Mouse (Mus musculus) kidney, postnatal 0 days (tissue): ENCODE results near the gene Mapk10. TPM values are rescaled to one million over a fixed set of nuclear protein-coding genes. Genes with fewer than 3 reads are reported as not detected.

ENCODE experiments used
- ATAC-seq: fragments of 200-750 bp; cut with Nextera tagmentation; replicated peaks from 2 replicates; pipeline ENCODE4 v1.8.0; 2017; ENCODE audit warnings: low read depth, moderate number of reproducible peaks, moderate TSS enrichment, moderate library complexity; ENCODE audit not compliant: low FRiP score
- DNase-seq: peaks from one replicate; pipeline ENCODE4 v3.0.0-alpha.2; 2016; ENCODE audit warnings: low spot score
- H3K27ac ChIP-seq: fragments of 300-500 bp; sonication (generic); 2 replicates; pipeline ENCODE4 v1.5.1; 2014; ENCODE audit warnings: mild to moderate bottlenecking
- H3K27me3 ChIP-seq: fragments of 300-500 bp; sonication (generic); 2 replicates; pipeline ENCODE4 v1.6.1; 2014; ENCODE audit warnings: low read length, mixed read lengths; ENCODE audit not compliant: insufficient read depth
- H3K36me3 ChIP-seq: fragments of 300-500 bp; sonication (generic); 2 replicates; pipeline ENCODE4 v1.6.1; 2014; ENCODE audit warnings: low read length, mixed read lengths; ENCODE audit not compliant: insufficient read depth
- H3K4me1 ChIP-seq: fragments of 300-500 bp; sonication (generic); replicated peaks from 2 replicates; pipeline ENCODE4 v1.6.1; 2014; ENCODE audit warnings: antibody characterized with exemption, low read length, mixed read lengths; ENCODE audit not compliant: insufficient read depth
- H3K4me2 ChIP-seq: fragments of 300-500 bp; sonication (generic); 2 replicates; pipeline ENCODE4 v1.6.1; 2014; ENCODE audit warnings: mild to moderate bottlenecking, low read length, moderate library complexity, mixed read lengths
- H3K4me3 ChIP-seq: fragments of 300-500 bp; sonication (generic); replicated peaks from 2 replicates; pipeline ENCODE4 v1.5.1; 2014; ENCODE audit warnings: low read depth, low read length
- H3K9ac ChIP-seq: fragments of 300-500 bp; sonication (generic); 2 replicates; pipeline ENCODE4 v1.6.1; 2014; ENCODE audit warnings: low read depth, low read length
- H3K9me3 ChIP-seq: fragments of 300-500 bp; sonication (generic); replicated peaks from 2 replicates; pipeline ENCODE4 v1.6.1; 2016; ENCODE audit warnings: low read length, inconsistent platforms, mixed read lengths
- CTCF ChIP-seq: IDR thresholded peaks from 2 replicates; pipeline ENCODE4 v1.5.1; 2016; ENCODE audit warnings: antibody characterized with exemption, low read depth, mild to moderate bottlenecking, moderate library complexity
- WGBS: fragments of 180-500 bp; shearing (Covaris S2); extraction: QIAGEN DNeasy Blood & Tissue Kit; methylation state at CpG from one replicate; pipeline ENCODE4 v1.1.7; 2014; 5-methylcytosine and 5-hydroxymethylcytosine counted together
- polyA plus RNA-seq: library from polyadenylated mRNA; unstranded; fragments of >200 nt; fragmentation: Nextera tagmentation; extraction: Ambion mirVana; gene quantifications from 2 replicates; pipeline ENCODE4 v1.2.1, GENCODE M21; 2015

Gene Mapk10
- polyA plus RNA-seq, 1 experiment from 2014 or later = 0.41 TPM

DNA sequence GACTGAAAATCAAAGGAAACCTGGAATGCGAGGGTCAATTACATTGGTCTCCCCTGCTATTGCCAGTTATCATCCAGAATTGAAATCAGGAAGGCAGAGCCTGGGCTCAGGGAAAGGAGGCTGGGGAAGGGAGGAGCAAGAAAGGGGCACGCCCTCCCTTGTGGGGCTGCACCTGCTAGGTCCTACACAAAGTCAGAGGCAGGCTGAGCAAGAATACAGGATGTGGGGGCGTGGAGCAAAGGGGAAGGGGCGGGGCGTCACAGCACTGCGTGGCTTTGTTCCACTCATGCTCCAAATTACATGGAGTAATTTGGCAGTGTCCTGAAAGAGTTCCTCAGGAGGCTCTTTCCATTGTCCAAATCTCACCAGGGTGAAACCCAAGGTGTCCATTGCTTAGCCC lies 234.0 kb downstream of the Mapk10 start:
- Histone ChIP-seq H3K4me2 (no peak overlapping the region), H3K4me1 (no peaks in the 10 kb centered on the region), H3K4me3 (no peak overlapping the region), H3K9ac (no peak overlapping the region), H3K9me3 (no peaks in the 10 kb centered on the region), H3K27ac (no peak overlapping the region), H3K27me3 (no peaks in the 10 kb centered on the region), H3K36me3 (no peaks in the 10 kb centered on the region)
- no peak for DNase-seq
- ATAC-seq = no peak
- 39% methylated on average over 6 of the region's 6 CpGs for WGBS
- no peak for TF ChIP-seq CTCF

DNA sequence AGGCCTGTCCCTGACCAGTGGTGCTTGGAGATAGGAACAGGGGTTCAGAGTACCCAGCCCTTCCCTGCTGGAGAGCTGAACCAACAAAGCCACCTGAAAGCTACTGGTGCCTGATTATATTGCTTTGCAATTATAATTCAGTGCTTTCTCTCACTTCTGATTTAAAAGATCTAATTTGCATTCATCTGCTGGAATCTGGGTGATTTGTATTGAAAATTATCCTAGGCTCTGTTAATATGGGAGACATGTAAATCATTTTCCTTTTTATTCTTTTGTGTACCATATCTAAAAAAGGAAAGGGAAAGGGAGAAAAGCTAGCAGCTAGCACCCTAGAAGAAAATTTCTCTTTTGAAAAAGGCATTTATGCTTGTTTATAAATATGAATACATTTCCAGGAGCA lies 234.6 kb downstream of the Mapk10 start:
- no peak for ATAC-seq
- no peak overlapping the region for H3K4me2 ChIP-seq
- no peak overlapping the region for H3K27ac ChIP-seq
- no peak overlapping the region for H3K9ac ChIP-seq
- H3K9me3 ChIP-seq = no peaks in the 10 kb centered on the region
- H3K4me1 ChIP-seq = no peaks in the 10 kb centered on the region
- DNase-seq = no peak
- H3K4me3 ChIP-seq = no peak overlapping the region
- no peaks in the 10 kb centered on the region for H3K36me3 ChIP-seq
- no peaks in the 10 kb centered on the region for H3K27me3 ChIP-seq
- TF ChIP-seq CTCF = no peak

DNA sequence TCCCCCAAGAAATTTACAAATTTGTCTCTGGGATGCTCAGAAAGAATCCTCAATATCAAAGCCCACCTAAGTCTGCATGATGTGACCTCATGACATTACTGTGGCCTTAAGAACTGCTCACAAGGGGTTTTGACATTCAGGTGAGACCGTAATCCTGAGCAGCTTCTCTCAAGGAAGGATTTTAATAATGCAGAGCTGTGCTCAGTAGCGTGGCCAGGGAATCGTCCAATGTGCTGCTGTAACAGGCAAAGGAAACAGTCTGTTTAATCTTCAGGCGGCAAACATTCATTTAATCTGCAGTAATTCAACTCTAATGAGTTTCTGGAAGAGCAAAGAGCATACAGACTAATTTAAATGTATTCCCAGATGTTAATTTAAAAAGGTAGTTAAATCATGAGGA lies 236.7 kb downstream of the Mapk10 start:
- H3K27ac ChIP-seq = no peak overlapping the region
- TF ChIP-seq CTCF = no peak
- no peaks in the 10 kb centered on the region for H3K36me3 ChIP-seq
- no peaks in the 10 kb centered on the region for H3K27me3 ChIP-seq
- H3K4me2 ChIP-seq = no peak overlapping the region
- H3K9me3 ChIP-seq = no peaks in the 10 kb centered on the region
- H3K4me1 ChIP-seq = no peaks in the 10 kb centered on the region
- H3K4me3 ChIP-seq = no peak overlapping the region
- WGBS = 64% methylated on average over 4 of the region's 4 CpGs
- H3K9ac ChIP-seq = no peak overlapping the region
- ATAC-seq (no peak), DNase-seq (no peak)

DNA sequence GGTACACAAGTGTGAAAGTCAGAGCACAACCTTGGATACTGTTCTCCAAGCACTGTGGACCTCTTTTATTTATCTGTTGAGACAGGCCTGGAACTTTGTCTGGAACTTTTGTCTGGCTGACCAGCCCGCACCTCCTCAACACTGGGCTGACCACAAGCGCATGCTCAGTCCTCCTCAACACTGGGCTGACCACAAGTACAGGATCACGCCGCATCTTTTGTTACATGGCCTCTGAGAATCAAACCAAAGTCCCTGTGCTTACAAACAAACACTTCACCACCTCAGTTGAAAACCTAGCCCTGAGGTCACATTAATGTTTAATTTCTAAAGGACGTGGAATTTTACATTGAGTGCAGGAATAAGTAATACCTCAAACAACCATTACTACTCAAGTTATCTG lies 246.7 kb downstream of the Mapk10 start:
- Histone ChIP-seq H3K36me3 (no peaks in the 10 kb centered on the region), H3K4me1 (no peaks in the 10 kb centered on the region), H3K9ac (no peak overlapping the region), H3K27me3 (no peaks in the 10 kb centered on the region), H3K4me2 (no peak overlapping the region), H3K27ac (no peak overlapping the region), H3K4me3 (no peak overlapping the region), H3K9me3 (no peaks in the 10 kb centered on the region)
- WGBS = 80% methylated on average over 5 of the region's 5 CpGs
- no peak for DNase-seq
- no peak for ATAC-seq
- TF ChIP-seq CTCF = no peak

DNA sequence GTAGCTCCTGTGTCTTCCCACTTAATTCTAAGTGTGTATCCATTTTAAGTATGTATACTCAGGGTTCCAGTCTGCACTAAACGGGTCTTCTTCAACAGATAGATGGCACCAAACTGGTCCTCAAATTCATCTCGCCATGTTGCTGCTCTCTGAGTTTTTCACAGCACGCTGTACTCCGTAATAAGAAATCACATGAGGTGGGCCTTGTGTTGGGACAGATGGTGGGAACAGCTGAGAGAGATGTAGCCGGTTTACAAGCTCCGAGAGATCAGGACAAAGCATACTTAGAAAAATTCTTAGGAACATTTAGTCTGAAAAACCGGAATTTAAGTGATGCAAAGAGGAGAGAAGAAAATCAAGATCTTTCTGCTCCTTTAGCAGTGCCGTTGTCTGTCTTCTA lies 257.7 kb downstream of the Mapk10 start:
- DNase-seq = no peak
- Histone ChIP-seq H3K27ac (no peak overlapping the region), H3K36me3 (no peaks in the 10 kb centered on the region), H3K27me3 (no peaks in the 10 kb centered on the region), H3K9ac (no peak overlapping the region), H3K4me3 (no peak overlapping the region), H3K9me3 (no peaks in the 10 kb centered on the region), H3K4me2 (no peak overlapping the region), H3K4me1 (no peaks in the 10 kb centered on the region)
- WGBS = 89% methylated on average over 8 of the region's 8 CpGs
- no peak for ATAC-seq
- no peak for TF ChIP-seq CTCF

DNA sequence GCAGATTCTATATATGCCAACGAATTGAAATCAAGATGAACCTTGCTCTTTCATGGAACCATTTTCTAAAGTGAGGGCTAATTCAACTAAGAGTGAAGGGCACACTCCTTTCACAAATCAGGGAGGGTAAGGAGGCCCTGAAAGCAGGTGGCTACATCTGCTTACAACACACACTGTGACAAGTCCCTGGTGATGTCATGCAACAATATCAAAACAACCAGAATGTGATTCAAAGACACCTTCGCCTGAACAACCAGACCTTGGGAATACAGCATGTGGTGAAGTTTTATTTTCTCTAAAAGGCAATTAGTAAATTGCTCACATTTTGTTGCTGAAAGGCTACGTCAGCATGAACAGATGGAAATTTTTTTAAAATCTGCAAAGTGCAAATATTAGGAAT lies 258.2 kb downstream of the Mapk10 start:
- H3K4me2 ChIP-seq = no peak overlapping the region
- no peaks in the 10 kb centered on the region for H3K4me1 ChIP-seq
- no peaks in the 10 kb centered on the region for H3K36me3 ChIP-seq
- ATAC-seq = no peak
- H3K4me3 ChIP-seq = no peak overlapping the region
- H3K9ac ChIP-seq = no peak overlapping the region
- H3K27ac ChIP-seq = no peak overlapping the region
- H3K9me3 ChIP-seq = no peaks in the 10 kb centered on the region
- no peak for DNase-seq
- no peaks in the 10 kb centered on the region for H3K27me3 ChIP-seq
- 81% methylated on average over 3 of the region's 3 CpGs for WGBS
- TF ChIP-seq CTCF = no peak

DNA sequence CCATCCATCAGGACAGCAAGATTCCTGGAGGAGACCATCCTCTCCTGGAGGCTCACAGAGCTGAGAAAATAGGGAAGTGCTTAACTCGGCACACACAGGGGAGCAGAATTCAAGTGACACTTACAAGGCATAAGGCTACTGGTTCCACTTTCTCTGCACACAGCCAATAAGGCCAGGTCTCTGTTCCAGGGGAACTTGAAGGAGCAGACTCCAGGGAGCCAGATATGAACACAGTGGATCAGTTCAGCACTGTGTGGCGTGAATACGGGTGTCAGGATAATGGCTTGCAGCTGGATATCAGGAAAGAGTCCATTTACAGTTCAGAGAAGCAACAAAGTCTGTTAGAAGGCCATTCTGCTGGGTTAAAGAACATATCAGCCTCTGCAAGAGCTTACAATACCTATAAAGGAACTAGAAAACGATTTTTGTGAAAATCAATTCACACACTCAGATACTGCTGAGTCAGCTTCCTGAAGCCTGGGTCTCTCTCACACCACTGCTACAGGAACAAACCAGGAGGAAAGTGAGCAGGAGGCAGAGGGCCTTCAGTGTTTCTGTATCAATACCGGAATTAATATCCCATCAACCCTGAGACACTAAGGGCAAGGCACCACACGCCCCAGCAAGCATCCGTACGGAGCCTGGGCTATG lies 263.9 kb downstream of the Mapk10 start:
- TF ChIP-seq CTCF = no peak
- 62% methylated on average over 8 of the region's 8 CpGs for WGBS
- H3K9ac ChIP-seq = no peak overlapping the region
- H3K36me3 ChIP-seq = no peaks in the 10 kb centered on the region
- H3K9me3 ChIP-seq = no peaks in the 10 kb centered on the region
- H3K27ac ChIP-seq = no peak overlapping the region
- H3K4me2 ChIP-seq = no peak overlapping the region
- H3K4me1 ChIP-seq = no peaks in the 10 kb centered on the region
- ATAC-seq (no peak), DNase-seq (peak; percentile 35)
- no peaks in the 10 kb centered on the region for H3K27me3 ChIP-seq
- H3K4me3 ChIP-seq = no peak overlapping the region
